Mouse (Mus musculus) left cerebral cortex, postnatal 36 days (tissue): ENCODE measurements around the gene Dthd1. TPM values are rescaled to one million over a fixed set of nuclear protein-coding genes. Genes with fewer than 3 reads are reported as not detected.

ENCODE experiments used
- DNase-seq, 2 experiments: peaks; one replicate each; pipeline ENCODE4 v3.0.0; 2021 to 2022; ENCODE audit warnings: low spot score in 2 of 2, mixed read lengths in 1 of 2
- intact Hi-C: fragments of 180-260 bp; cut with DNase I; formaldehyde crosslinking; loops from one replicate; pipeline ENCODE4 v1.15.1; 2025
- total RNA-seq, 2 experiments: library from RNA; stranded (reverse); gene quantifications; 2 replicates each; pipeline ENCODE4 v1.2.3; 2021

The Dthd1 gene
- not detected for total RNA-seq

DNA sequence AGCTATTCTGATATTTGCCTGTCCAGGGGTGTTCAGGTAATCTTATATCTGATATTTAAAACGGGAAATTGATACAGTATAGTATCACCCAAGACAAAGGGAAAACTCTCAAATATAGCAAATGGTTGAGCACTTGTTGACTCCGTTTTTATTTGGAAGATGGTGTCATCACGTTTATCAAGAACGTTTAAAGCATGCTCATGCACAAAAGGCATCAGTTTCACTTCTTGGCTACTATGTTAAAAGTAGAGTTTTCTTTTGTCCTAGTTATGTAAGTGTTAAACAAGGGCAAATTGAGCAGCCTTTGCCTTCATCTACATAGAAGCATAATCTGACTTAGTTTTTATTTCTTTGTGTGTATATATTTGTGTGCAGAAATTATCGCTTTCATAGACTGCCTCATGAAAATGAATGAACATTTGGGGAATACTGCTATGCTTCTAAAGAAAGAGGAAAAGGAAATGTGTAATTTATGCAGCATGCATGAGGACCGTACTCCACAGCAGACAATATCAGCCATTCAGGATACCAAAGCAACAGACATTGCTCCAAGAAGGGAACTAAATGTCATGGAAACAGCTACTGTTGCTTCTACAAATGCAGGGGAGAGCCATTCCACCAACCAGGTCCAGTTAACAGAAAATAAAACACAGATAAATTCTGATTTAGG, at the start of gene Dthd1:
Gene Dthd1, plus strand, starts transcription at position 422 of the 670 bp plus-strand sequence.
- no peak for DNase-seq
- intact Hi-C loops = no loop called here

- intact Hi-C loops = no loop called here
- DNase-seq = no peak
These were observed 49.5 kb upstream of the Dthd1 start for GRCm38 (mm10) chr5:62764161-62764560.

- DNase-seq = no peak
- intact Hi-C loops = no loop called here
These were observed 48.2 kb upstream of the Dthd1 start for GRCm38 (mm10) chr5:62765459-62765783.

GRCm38 (mm10) chr5:62765784-62766701, 47.6 kb upstream of the Dthd1 start, which contains the start of gene Arap2:
Arap2 (minus strand) TSS chr5:62766159.
- DNase-seq = peak; percentile 56 to 82
- intact Hi-C loops = no loop called here

GRCm38 (mm10) chr5:62771775-62772599, 41.6 kb upstream of the Dthd1 start:
- DNase-seq = no peak
- intact Hi-C loops = no loop called here

DNA sequence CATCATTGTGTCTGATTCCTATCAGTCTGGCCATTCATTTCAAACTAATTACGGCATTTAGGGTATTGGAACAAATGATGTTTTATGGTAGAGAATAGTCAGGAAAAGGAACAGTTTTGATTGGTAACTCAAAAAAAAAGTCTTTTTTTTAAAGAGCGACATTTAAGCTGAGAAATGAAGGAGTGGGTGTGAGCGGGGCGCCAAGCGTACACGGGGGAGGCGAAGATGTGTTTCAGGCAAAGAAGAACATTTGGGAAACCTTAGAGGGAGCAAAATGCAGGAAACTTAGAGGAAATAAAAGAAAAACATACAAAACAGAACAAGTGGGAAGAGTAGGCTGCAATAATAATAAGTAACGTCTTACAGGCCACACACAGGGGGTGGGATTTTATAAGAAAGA, 35.8 kb upstream of the Dthd1 start:
- intact Hi-C loops = no loop called here
- DNase-seq = peak; percentile 31 to 44

GRCm38 (mm10) chr5:62778682-62779081, 34.9 kb upstream of the Dthd1 start:
- intact Hi-C loops = no loop called here
- no peak for DNase-seq

- intact Hi-C loops = no loop called here
- DNase-seq = no peak
These were observed 26.8 kb upstream of the Dthd1 start for GRCm38 (mm10) chr5:62786809-62787208.

GRCm38 (mm10) chr5:62790921-62791564, 22.6 kb upstream of the Dthd1 start:
- intact Hi-C loops = no loop called here
- DNase-seq = no peak

DNA sequence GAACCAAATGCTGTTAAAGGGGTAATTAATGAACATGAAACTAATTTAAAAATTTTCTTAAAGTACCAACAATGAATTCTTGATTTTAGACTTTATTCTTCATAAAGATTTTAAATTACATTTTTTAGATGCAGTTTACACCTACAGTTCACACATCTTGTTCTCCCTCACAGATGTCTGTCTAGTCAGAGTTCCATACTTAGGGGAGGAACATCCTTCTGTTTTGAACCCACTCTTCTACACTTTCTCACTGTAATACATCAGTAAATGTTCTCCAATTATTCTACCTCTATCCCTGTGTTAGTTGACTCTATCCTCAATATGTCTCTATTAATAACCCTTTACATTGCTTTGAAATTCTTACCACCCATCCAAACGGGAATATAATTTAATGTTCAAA, 20.8 kb upstream of the Dthd1 start:
- intact Hi-C loops = no loop called here
- no peak for DNase-seq

DNA sequence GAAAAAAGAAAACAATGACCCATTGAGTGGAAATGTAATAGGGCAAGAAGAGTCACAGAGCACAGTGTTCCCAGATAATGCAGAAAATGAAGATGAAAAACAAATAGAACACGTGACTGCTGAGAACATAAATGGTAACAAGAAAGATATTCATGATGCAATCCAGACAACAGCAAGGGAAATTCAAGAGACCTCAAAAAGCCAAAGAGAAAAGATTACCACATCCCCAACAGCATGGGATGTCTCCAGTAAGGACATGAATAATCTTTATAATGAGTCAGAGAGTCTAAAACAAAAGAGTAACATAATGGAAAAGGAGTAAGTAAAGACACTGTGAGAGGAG, 420 bp downstream of the Dthd1 start:
- intact Hi-C loops = no loop called here
- no peak for DNase-seq

- no peak for DNase-seq
These were observed 2.1 kb downstream of the Dthd1 start for GRCm38 (mm10) chr5:62815741-62816140.

GRCm38 (mm10) chr5:62819567-62819966, 5.9 kb downstream of the Dthd1 start:
- no peak for DNase-seq
- intact Hi-C loops = no loop called here

More at GRCm38 (mm10) chr5:62815741-62816140, 2.1 kb downstream of the Dthd1 start:
- intact Hi-C loops = no loop called here

DNA sequence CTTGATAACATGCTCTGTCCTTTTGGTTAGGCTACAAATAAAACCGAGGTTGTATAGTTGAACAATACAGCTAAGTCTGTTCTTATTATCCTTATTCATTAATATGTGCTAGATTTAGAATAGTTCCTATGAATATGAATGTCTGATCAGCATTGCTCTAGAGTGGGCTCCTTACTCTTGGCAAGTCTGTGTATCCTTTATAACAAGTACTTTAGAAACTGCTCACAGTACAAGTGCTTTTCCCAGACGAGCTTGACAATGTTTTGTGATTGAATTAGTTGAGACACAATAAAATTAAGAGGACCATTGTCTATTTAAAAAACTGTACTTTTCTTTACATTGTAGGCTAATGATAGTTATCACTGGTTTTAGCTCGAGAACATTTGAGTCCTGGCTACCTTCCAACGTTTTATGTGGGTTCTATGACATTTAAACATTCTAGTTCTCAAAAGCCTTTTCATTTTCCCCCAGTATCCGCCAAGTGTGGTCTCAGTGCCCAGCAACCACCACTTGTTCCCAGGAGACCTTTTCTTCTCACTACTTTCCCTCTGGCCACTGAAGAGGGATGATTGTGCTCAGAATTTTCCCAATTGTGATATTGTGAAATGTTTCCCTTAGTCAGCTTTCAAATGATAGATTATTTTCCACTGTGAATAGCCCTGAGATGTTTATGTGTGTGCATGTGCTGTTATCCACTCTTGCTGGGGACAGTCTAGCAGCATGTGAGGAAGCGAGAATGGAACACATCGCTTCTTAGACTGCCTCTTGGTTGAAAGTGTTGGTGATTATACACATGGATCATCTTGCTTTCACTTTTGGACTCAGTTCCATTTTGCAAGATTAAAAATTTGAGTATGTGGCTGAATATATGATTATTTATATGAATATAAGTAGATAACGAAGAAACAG, 7.0 kb downstream of the Dthd1 start:
- no peak for DNase-seq
- intact Hi-C loops = no loop called here

- intact Hi-C loops = loop anchor here (1.0 kb wide), 1 partner anchor 13 kb away; no protein-coding TSS in a partner anchor
- DNase-seq = no peak
These were observed 29.5 kb downstream of the Dthd1 start for GRCm38 (mm10) chr5:62842955-62843730.

DNA sequence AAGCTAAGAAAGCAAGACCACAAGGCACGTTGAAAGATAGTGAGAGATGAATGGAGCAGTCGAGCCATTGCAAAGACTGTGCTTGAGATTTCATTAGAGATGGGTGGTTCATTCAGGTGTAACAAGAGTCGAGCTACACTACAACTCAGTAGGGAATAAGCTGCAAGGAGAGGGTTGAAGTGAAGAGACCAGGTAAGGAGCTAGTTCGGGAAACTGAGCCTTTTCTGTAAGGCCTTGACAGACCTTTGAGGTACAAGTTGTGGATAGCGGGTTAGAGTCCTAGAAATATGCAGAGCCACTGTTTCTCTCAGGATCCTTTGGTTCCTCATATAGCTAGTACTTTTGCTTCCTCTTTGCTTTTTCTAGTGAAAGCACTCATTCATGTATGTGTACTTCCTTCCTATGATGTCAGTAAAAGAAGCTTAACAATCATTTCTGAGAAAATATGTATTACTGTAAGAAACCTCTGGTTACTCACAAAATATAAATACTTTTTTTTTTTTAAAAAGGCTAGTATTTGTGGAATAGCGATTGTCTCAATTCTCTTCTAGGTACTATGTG, 33.0 kb downstream of the Dthd1 start:
- intact Hi-C loops = no loop called here
- DNase-seq = no peak

- no peak for DNase-seq
- intact Hi-C loops = no loop called here
These were observed 37.7 kb downstream of the Dthd1 start for GRCm38 (mm10) chr5:62851337-62851736.
